Mouse (Mus musculus): Measurements from ENCODE around the gene Spocd1.
A peak's percentile ranks its signal among the peaks of the same experiment; 100 is the strongest.

Spocd1 gene

GRCm38 (mm10) chr4:129918464-129918863, 10.6 kb upstream of the Spocd1 start:
- DNase-seq (ENCODE audit: low spot score in 2 of 2), result no peak

GRCm38 (mm10) chr4:129918901-129919300, 10.1 kb upstream of the Spocd1 start:
- no peak for DNase-seq (ENCODE audit: low spot score in 2 of 2)

- DNase-seq (ENCODE audit: low spot score in 2 of 2), result no peak
These were observed 8.3 kb upstream of the Spocd1 start for GRCm38 (mm10) chr4:129920542-129921313.

DNA sequence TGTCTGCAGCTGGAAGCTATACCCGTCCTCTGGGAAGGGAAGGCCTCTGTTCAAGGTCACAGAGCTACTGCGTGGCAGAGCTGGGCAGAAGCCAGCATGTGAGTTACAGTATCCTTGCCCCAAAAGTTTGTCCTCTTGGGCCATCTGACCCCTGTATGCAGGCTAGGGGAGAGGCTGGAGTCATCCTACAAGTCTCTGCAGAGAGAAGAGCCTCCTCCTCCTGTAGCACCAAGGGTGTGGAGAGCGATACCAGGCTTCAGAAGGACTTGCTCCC, 7.8 kb upstream of the Spocd1 start:
- DNase-seq (ENCODE audit: low spot score in 2 of 2), result no peak

DNA sequence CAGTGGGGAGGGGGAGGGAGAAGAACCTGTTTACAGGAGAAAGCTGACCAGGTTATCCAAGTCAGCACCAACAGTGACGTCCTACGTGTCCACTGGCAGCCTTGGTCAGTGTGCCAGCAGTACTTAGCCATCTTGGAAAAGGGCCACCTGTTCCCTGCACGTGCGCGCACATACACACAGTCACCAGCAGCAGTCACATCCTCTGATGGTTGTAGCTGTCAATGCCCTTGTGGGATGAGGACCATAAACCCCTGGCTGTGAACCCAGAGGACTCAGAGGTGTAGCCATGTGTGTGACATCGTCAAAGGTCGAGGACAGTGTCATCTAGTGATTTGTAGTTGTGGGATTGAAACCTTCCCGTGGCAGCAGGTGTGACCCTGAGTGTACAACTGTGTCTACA, 4.9 kb upstream of the Spocd1 start:
- DNase-seq (ENCODE audit: low spot score in 2 of 2), result no peak

DNA sequence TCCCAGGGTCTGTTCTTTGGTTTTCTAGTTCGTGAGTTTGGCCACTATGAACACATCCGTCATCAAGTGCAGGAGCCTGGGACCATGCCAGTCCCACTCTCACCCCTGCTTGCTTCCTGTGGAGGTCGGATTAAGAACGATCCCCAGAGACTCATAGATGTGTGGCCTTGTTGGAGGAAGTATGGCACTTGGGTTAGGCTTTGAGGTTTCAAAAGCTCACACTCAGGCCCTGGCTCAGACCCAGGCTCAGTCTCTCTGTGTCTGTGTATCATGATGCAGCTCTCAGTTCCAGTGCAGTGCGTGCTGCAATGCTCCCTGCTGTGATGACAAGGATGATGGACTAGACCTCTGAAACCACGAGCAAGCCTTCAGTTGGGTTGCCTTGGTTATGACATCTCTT, 4.4 kb upstream of the Spocd1 start:
- DNase-seq (ENCODE audit: low spot score in 2 of 2), result no peak

- peak in 1 of 2 experiments; percentile 28 for DNase-seq (ENCODE audit: low spot score in 2 of 2)
These were observed 2.5 kb upstream of the Spocd1 start for GRCm38 (mm10) chr4:129926544-129926943.

- no peak for DNase-seq (ENCODE audit: low spot score in 2 of 2)
These were observed 2.0 kb upstream of the Spocd1 start for GRCm38 (mm10) chr4:129927091-129927490.

DNA sequence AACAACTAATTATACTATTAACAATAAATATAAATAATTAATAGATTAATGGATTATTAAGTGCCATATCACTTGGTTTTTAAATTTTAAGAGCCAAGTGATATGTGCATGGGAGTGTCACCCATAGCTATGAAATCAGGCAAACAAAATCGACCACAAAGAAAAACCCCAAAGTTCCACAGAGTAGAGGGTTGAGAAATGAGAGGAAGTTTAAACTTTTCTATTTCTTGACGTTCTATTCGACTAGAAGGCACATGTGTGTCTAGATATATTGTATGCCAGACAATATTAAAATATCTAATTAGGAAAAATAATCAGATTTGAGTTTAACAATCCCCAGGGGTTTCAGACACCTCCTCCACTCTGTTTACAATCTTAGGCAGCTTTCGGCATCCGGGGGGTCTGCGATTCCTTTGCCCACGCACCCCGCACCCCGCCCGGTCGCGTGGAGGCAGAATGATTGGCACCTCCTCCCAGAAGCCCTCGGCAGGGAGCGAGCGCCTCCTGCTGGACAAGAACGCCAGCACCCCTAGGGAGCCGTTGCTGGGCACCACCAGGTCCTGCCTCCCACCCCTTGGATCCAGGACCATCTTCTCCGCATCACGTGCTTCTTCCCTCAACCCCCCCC, 811 bp upstream of the Spocd1 start:
- peak; percentile 81 to 96 for DNase-seq (ENCODE audit: low spot score in 2 of 2)

GRCm38 (mm10) chr4:129933696-129934095, 4.6 kb downstream of the Spocd1 start:
- DNase-seq (ENCODE audit: low spot score in 2 of 2), result no peak

- DNase-seq (ENCODE audit: low spot score in 2 of 2), result no peak
These were observed 5.3 kb downstream of the Spocd1 start for GRCm38 (mm10) chr4:129934177-129934855.

DNA sequence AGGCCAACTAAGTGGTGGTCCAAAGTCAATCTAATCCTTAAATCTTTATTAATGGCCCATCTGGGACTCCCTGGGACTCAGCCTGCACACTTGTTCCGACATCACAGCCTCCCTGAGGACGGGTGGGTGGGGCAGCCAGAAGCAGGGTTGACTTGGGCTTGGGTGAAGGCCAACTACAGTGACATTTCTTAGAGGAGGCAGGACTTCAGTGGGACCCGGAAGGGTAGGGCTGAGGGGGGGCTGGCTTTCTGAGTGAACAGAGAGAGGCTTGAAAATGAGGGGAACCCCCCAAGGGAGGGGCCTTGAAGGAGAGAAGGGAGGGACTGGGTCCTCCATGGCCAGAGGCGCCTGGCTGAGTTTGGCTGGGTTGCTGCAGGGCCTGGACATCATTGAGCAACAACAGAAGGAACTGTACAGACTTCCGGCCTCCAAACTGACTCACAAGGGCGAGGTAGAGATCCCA, 22.3 kb downstream of the Spocd1 start:
- no peak for DNase-seq (ENCODE audit: low spot score in 2 of 2)

GRCm38 (mm10) chr4:129952241-129952810, 23.3 kb downstream of the Spocd1 start:
- DNase-seq (ENCODE audit: low spot score in 2 of 2), result no peak

DNA sequence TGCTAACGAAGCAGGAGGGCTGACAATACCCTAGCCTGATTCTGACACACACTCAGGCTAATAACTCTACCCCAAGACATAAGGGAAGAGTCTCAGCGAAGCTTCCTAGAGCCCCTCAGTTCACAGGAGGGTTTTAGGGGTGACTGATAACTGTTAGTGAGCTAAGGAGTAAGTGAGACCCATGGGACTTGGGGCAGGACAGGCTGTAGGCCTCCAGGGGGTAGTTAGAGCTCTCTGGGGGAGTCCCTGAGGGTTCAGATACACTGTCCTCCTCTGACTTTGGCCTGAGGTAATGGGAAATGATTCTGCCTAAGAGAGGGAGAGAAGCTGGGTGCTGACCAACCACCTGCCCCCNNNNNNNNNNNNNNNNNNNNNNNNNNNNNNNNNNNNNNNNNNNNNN, 25.5 kb downstream of the Spocd1 start:
- no peak for DNase-seq (ENCODE audit: low spot score in 2 of 2)

GRCm38 (mm10) chr4:129960180-129960944, 31.3 kb downstream of the Spocd1 start:
- no peak for DNase-seq (ENCODE audit: low spot score in 2 of 2)

- no peak for DNase-seq (ENCODE audit: low spot score in 2 of 2)
These were observed 36.2 kb downstream of the Spocd1 start for GRCm38 (mm10) chr4:129965294-129965693.

DNA sequence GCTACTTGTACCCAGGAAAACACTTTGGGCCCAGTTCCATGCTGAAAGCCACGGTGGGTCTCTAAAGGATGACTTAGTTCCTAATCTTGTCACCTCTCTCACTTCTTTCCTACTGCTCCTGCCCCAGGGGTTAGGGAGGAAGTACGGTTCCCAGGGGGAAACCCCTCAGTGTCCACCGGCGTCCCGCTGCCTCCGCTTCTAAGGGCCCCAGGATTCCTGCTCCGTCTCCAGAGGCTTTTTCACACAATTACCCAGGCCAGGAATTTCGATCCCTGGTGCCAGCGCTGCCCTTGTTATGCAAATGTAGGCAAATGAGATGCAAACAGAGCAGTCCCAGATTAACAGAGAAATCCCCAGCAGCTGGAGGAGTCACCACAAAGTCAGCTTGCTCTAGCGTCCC, 37.2 kb downstream of the Spocd1 start:
- no peak for DNase-seq (ENCODE audit: low spot score in 2 of 2)

DNA sequence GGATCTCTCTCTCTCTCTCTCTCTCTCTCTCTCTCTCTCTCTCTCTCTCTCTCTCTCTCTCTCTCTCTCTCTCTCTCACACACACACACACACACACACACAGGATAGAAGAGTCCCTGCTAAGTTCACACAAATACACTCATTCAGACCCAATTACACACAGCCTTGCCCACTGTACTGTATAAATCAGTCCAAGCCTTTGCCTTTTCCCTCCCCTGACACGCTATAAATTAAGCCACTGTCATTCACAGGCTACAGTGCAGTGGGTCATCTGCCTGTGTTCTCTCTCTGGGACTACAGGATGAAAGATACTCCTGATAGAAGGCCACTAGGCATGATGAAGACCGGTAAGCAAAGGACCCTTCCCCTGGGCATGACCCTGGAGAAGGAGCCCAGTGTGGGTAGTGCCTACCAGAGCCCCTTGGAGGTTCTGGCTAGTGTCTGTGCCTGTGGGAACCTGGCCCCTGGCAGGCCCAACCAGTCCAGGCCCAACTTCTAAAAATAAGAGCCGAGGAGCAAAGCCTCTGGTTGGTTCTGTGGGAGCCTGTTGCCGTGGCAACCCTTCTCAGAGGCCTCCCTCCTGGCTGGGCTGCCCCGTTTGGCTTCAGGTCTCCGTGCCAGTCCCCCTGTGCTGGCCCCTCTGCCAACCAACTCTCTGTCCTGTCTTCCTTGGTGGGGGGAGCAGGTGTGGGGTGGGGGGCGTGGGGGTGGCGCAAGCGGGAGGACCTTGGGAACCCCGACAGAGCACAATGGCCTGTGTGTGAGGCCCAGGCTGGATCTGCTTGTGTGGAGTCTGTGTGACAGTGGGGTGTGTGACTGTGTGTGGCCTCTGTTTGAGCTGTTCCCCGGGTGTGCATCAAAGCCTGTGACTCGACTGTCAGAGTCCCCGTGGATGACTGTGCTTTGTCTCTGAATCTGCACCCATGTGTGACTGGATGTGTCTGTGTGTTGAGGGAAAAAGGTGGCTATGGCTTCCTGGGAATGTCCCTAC, 38.3 kb downstream of the Spocd1 start:
- DNase-seq (ENCODE audit: low spot score in 2 of 2), result no peak

DNA sequence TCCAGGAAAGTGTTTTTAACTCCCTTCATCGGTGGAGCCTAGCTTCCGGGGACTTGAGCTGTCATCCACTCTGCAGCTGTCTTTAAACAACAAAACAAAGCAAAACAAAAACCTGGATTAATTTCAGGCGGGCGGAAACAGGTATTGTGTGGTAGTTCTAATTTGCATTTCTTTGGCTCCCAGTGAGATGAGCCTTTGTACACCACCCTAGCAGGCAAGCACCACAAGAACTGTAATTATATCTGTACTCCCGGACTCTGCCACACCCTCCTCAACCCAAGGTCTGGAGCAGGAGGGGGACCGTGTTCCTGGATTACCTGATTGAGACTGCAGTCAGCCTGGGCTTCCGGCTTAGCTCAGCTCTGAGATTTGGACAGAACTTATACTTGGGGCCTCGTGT, 41.1 kb downstream of the Spocd1 start:
- no peak for DNase-seq (ENCODE audit: low spot score in 2 of 2)

DNA sequence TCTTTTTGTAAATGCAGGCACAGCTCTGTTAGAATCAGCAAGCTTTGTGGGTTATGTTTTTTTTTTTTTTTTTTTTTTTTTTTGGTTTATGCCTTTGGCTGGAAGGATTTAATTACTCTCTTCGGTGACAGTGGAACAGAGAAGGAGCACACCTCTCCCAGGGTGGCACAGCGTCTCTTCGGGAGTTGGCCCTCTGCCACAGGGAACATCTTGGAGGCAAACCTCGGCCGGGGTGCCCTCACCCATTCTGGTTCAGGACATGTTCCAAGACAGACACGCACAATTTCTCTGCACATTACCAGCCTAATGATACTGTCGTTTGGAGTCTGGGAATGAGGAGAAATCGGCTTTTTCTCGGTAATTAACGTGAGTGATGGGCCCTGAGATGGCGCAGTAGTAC, 41.8 kb downstream of the Spocd1 start:
- DNase-seq (ENCODE audit: low spot score in 2 of 2), result no peak

- no peak for DNase-seq (ENCODE audit: low spot score in 2 of 2)
These were observed 42.9 kb downstream of the Spocd1 start for GRCm38 (mm10) chr4:129971989-129972388.
